Mouse (Mus musculus) liver, adult 2 months (tissue): Measurements from ENCODE around the gene Atp13a1.

Experiments used
- CTCF ChIP-seq: fragments of 200-500 bp; IDR thresholded peaks from 2 replicates; pipeline ENCODE4 v1.5.1; 2011; ENCODE audit warnings: low read depth, low read length, control low read depth
- POLR2A ChIP-seq: fragments of 200-500 bp; IDR thresholded peaks from 2 replicates; pipeline ENCODE4 v1.6.1; 2011; ENCODE audit warnings: low read length, control low read depth; ENCODE audit not compliant: insufficient read depth; ENCODE audit errors: extremely low read depth

DNA sequence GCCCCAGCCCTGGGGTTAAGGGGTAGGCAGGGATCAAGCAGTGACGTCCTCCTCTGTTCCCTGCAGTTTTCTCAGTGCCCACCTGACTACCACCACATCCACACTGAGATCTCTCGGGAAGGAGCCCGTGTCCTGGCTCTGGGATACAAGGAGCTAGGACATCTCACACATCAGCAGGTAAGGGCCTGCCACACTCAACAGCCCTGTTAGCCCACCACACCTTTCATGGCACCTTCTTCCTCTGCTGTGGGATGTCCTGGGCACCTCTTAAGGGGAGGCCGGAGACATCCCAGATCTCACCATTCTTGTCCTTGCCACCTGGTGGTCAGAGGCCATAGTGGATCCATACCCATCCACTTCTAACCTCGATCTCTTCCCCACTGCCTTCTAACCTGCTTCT is 9.0 kb downstream of the Atp13a1 start:
- no peak for TF ChIP-seq POLR2A
- TF ChIP-seq CTCF: no peak
